Mouse (Mus musculus) lung, embryonic 16.5 days (tissue): ENCODE results near the gene Sirpb1b. TPM values are rescaled to one million over a fixed set of nuclear protein-coding genes. Genes with fewer than 3 reads are reported as not detected.
"Not testable (repeated sequence)": the region's sequence is repeated elsewhere in the genome, so short reads cannot be mapped to it uniquely, and the experiment has no call there.

Experiments
- ATAC-seq: fragments of 200-750 bp; cut with Nextera tagmentation; 2 replicates; pipeline ENCODE4 v1.8.0; 2017; ENCODE audit warnings: low read depth, mild to moderate bottlenecking, moderate library complexity
- H3K27ac ChIP-seq: fragments of 300-500 bp; sonication (generic); 2 replicates; pipeline ENCODE4 v1.5.1; 2014; ENCODE audit warnings: mild to moderate bottlenecking, control low read depth, low read length
- H3K27me3 ChIP-seq: fragments of 300-500 bp; sonication (generic); 2 replicates; pipeline ENCODE4 v1.6.1; 2014; ENCODE audit warnings: low read depth, low read length, mixed read lengths; ENCODE audit not compliant: control insufficient read depth, insufficient read depth
- H3K36me3 ChIP-seq: fragments of 300-500 bp; sonication (generic); 2 replicates; pipeline ENCODE4 v1.6.1; 2014; ENCODE audit warnings: low read length; ENCODE audit not compliant: control insufficient read depth, insufficient read depth
- H3K4me1 ChIP-seq: fragments of 300-500 bp; sonication (generic); replicated peaks from 2 replicates; pipeline ENCODE4 v1.6.1; 2014; ENCODE audit warnings: low read length, mixed read lengths; ENCODE audit not compliant: control insufficient read depth, insufficient read depth
- H3K4me2 ChIP-seq: fragments of 300-500 bp; sonication (generic); 2 replicates; pipeline ENCODE4 v1.6.1; 2014; ENCODE audit warnings: low read depth, low read length, control low read depth
- H3K4me3 ChIP-seq: fragments of 300-500 bp; sonication (generic); 2 replicates; pipeline ENCODE4 v1.5.1; 2014; ENCODE audit warnings: mild to moderate bottlenecking, low read length, control low read depth
- H3K9ac ChIP-seq: fragments of 300-500 bp; sonication (generic); 2 replicates; pipeline ENCODE4 v1.6.1; 2014; ENCODE audit warnings: low read length, control low read depth
- H3K9me3 ChIP-seq: fragments of 300-500 bp; sonication (generic); 2 replicates; pipeline ENCODE4 v1.6.1; 2016; ENCODE audit warnings: low read length; ENCODE audit not compliant: control insufficient read depth
- WGBS: fragments of 180-500 bp; shearing (Covaris S2); extraction: QIAGEN DNeasy Blood & Tissue Kit; methylation state at CpG from one replicate; pipeline ENCODE4 v1.1.7; 2014; 5-methylcytosine and 5-hydroxymethylcytosine counted together
- polyA plus RNA-seq: library from polyadenylated mRNA; unstranded; fragments of >200 nt; fragmentation: Nextera tagmentation; extraction: Ambion mirVana; gene quantifications from 2 replicates; pipeline ENCODE4 v1.2.1, GENCODE M21; 2015

Sirpb1b gene
- polyA plus RNA-seq, 1 experiment from 2014 or later: 0.31 TPM

DNA sequence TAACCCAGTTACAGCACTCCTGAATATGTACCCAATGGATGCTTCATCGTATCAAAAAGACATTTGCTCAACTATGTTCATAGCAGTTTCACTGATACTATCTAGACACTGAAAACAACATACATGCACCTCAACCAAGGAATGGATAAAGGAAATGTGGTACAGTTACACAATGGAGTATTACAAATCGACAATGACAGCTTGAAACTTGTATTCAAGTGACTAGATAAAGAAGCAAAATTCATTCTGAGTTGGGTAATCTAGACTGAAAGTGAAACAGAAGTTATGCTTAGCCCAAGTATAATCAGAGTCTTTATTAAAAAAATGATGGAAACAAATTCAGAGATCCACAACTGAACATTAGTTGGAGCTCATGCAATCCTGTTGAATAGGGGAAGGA is 100.0 kb downstream of the Sirpb1b start:
- H3K9ac ChIP-seq, H3K27me3 ChIP-seq, H3K4me2 ChIP-seq, H3K27ac ChIP-seq, H3K36me3 ChIP-seq, H3K4me3 ChIP-seq, H3K9me3 ChIP-seq, ATAC-seq, H3K4me1 ChIP-seq: not testable (repeated sequence)
- 87% methylated on average over 1 of the region's 2 CpGs for WGBS

DNA sequence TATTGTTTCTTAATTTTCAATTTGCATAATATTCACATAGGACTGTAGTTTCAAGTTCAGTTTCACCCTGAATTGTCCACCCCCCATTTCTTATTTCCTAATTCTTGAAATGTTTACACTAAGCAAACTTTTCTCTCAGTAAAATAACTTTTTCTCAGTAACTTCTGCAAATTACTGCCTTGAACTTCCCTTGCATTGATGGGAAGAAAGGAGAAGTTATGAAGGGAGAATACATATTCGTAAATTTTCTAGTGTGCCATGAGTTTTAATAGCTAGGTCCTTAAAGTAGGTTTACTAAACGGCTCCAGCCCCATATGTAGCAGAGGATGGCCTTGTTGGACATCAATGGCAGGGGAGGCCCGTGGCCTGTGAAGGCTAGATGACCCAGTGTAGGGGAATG is 104.7 kb downstream of the Sirpb1b start:
- H3K27ac ChIP-seq, H3K4me3 ChIP-seq, H3K27me3 ChIP-seq, H3K4me2 ChIP-seq, H3K4me1 ChIP-seq, ATAC-seq, H3K36me3 ChIP-seq, H3K9me3 ChIP-seq, H3K9ac ChIP-seq: not testable (repeated sequence)
- 71% methylated on average over 1 of the region's 3 CpGs for WGBS

Other genes starting within 250 kb of the Sirpb1b start
- 0.62 and 0.70 TPM in 2 replicates for gene Gm9733, start 242.8 kb downstream of the Sirpb1b start, polyA plus RNA-seq
- gene Sirpb1a, start 148.5 kb downstream of the Sirpb1b start, polyA plus RNA-seq: 0.23 TPM in 1 of 2 replicates, not detected in the other